Mouse (Mus musculus) adrenal gland, postnatal 0 days (tissue): ENCODE results near the gene Reg2. TPM values are rescaled to one million over a fixed set of nuclear protein-coding genes. Genes with fewer than 3 reads are reported as not detected.

Experiments
- polyA plus RNA-seq: library from polyadenylated mRNA; unstranded; fragments of >200 nt; fragmentation: Nextera tagmentation; extraction: Ambion mirVana; gene quantifications from 2 replicates; pipeline ENCODE4 v1.2.1, GENCODE M21; 2015

Gene Reg2
- not detected in 2 replicates for polyA plus RNA-seq

GRCm38 (mm10) chr6:78395323-78395722 is at the start of gene Reg2:
Reg2 (plus strand) TSS chr6:78395623.

DNA sequence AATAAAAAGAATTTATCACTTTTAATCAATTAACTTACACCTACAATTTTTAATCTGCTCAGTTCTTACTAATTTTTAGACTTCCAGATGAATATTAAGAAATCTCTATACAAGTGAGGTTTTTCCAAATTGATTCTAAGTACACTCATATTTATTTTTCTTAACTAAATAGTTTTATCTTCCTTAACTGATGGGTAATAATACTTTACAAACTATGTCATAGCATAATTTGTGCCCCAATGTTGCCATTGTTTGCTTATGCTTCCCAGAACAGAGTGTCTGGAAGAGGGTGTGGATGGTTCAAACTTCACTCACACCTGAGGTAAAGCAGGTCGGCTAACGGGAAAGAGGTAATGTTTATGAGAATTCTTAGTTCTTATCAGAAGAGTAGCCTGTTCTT is 25.1 kb upstream of the Reg2 start, which contains the start of gene Reg3b:
Gene Reg3b (plus strand): TSS at position 301 of the 400 bp plus-strand sequence.

GRCm38 (mm10) chr6:78378765-78379164 is 16.7 kb upstream of the Reg2 start, which contains the start of gene Reg3d:
Reg3d (minus strand) TSS chr6:78378865.

DNA sequence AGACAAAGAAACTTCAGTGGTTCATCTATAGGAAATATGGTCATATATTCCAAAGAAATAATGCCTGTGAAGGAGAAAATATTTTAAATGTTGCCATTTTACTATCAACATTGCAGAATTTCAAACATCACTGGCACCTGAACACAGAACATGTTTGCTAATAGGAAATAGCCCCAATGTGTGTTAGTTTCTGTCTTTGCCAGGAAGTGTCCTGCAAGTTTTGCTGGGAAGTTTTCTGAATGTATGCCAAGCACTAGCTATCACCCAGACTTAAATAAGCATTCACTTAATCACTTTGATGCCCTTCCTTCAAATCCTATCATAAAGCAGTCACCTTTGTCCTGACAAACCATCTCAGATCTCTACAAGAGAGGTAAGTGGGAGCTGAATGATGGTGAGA is 15.0 kb upstream of the Reg2 start, which contains the start of gene Reg3a:
Gene Reg3a (plus strand): TSS at position 301 of the 400 bp plus-strand sequence.

DNA sequence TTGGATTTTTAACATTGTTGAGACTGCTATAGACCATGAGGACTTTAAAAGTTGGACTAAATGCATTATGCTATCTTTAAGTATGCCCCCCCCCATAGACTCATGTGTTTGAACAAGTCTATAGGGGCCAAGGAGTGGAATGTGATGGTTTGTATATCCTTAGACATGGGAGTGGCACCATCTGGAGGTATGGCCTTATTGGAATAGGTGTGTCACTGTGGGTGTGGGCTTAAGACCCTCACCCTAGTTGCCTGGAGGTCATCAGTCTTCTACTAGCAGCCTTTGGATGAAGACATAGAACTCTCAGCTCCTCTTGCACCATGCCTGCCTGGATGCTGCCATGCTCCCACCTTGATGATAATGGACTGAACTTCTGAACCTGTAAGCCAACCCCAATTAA is 27.0 kb downstream of the Reg2 start, which contains the start of gene Reg1:
Gene Reg1 (plus strand): TSS at position 301 of the 400 bp plus-strand sequence.

Other genes starting within 250 kb of the Reg2 start
- gene Reg3b, start 25.0 kb upstream of the Reg2 start, polyA plus RNA-seq, result not detected in 2 replicates
- not detected in 2 replicates for gene Reg3d, start 16.8 kb upstream of the Reg2 start, polyA plus RNA-seq
- not detected in 2 replicates for gene Reg3a, start 14.9 kb upstream of the Reg2 start, polyA plus RNA-seq
- gene Reg1, start 27.1 kb downstream of the Reg2 start, polyA plus RNA-seq, result 0.57 TPM in 1 of 2 replicates, not detected in the other
- not detected in 2 replicates for gene Reg3g, start 73.2 kb downstream of the Reg2 start, polyA plus RNA-seq